Comparison of ENCODE assay signal across 11 mouse cellular contexts in genomic region chr2:17514765-17515164, GRCm38 (mm10).
A peak's percentile ranks its signal among the peaks of the same experiment; 100 is the strongest.
DNase-seq lines count a peak whose midpoint lies in the region; ATAC-seq lines count a peak whose summit lies in the region.
"Had no signal": no experiment of that assay in that cellular context is flagged by ENCODE, and none has a peak within 500 bp of the region (broad histone marks: within the 10 kb centered on the region; RNA-seq: fewer than 3 reads in every experiment).

No protein-coding gene starts in this region.

- H3K9me3 ChIP-seq in midbrain, embryonic 12.5 days: no peaks in the 10 kb centered on the region
- no peaks in the 10 kb centered on the region for H3K9me3 ChIP-seq in midbrain, embryonic 10.5 days (replicated peaks)
- H3K9me3 ChIP-seq in hindbrain, embryonic 16.5 days (ENCODE audit: control insufficient read depth, low read length): no peaks in the 10 kb centered on the region
- no peaks in the 10 kb centered on the region for H3K9me3 ChIP-seq in neural tube, embryonic 15.5 days (replicated peaks)

- H3K4me2 ChIP-seq in midbrain, embryonic 12.5 days (replicated peaks): peak overlapping the region; percentile 15; the same call in 1 of the 2 replicates
- peak overlapping the region; percentile 50 for H3K4me2 ChIP-seq in hindbrain, embryonic 16.5 days (ENCODE audit: low read length)
- peak overlapping the region; percentile 36 for H3K4me2 ChIP-seq in neural tube, embryonic 15.5 days

- no peaks in the 10 kb centered on the region for H3K36me3 ChIP-seq in midbrain, embryonic 12.5 days
- H3K36me3 ChIP-seq in midbrain, embryonic 10.5 days: no peaks in the 10 kb centered on the region
- H3K36me3 ChIP-seq in hindbrain, embryonic 16.5 days (ENCODE audit: control insufficient read depth, insufficient read depth, low read length): no peaks in the 10 kb centered on the region
- H3K36me3 ChIP-seq in neural tube, embryonic 15.5 days: no peaks in the 10 kb centered on the region

- H3K9ac ChIP-seq in midbrain, embryonic 12.5 days (replicated peaks): no peak overlapping the region
- H3K9ac ChIP-seq in hindbrain, embryonic 16.5 days (ENCODE audit: low read depth, low read length): no peak overlapping the region
- no peak overlapping the region for H3K9ac ChIP-seq in neural tube, embryonic 15.5 days (replicated peaks)
- H3K9ac ChIP-seq: liver, postnatal 0 days had no signal

- DNase-seq in cerebellum, adult 9-11 months: peak; percentile 14
- DNase-seq in cerebellum, adult 11-12 months: no peak
- no peak for DNase-seq in midbrain, embryonic 10.5 days (ENCODE audit: low spot score)
- no peak for DNase-seq in adrenal gland, adult (ENCODE audit: inconsistent age in 2 of 2, low spot score in 1 of 2)
- DNase-seq: kidney, adult 2 months; liver, postnatal 0 days; right cerebral cortex, postnatal 25 days had no signal

- 48% methylated on average over 12 of the region's 12 CpGs for WGBS in midbrain, embryonic 12.5 days
- 67% methylated on average over 12 of the region's 12 CpGs for WGBS in midbrain, embryonic 10.5 days
- 20% methylated on average over 12 of the region's 12 CpGs for WGBS in hindbrain, embryonic 16.5 days
- 22% methylated on average over 12 of the region's 12 CpGs for WGBS in neural tube, embryonic 15.5 days

- H3K4me3 ChIP-seq in midbrain, embryonic 12.5 days: no peak overlapping the region
- H3K4me3 ChIP-seq in midbrain, embryonic 10.5 days: no peak overlapping the region
- peak overlapping the region; percentile 7; the same call in 1 of the 2 replicates for H3K4me3 ChIP-seq in hindbrain, embryonic 16.5 days (ENCODE audit: low read length)
- no peak overlapping the region for H3K4me3 ChIP-seq in neural tube, embryonic 15.5 days (replicated peaks)

- H3K4me1 ChIP-seq in midbrain, embryonic 12.5 days: peaks cover 8% of the 10 kb centered on the region; the same call in 1 of the 2 replicates
- H3K4me1 ChIP-seq in midbrain, embryonic 10.5 days: no peaks in the 10 kb centered on the region
- peaks cover 6% of the 10 kb centered on the region for H3K4me1 ChIP-seq in hindbrain, embryonic 16.5 days (ENCODE audit: control insufficient read depth, insufficient read depth, low read depth, low read length)
- H3K4me1 ChIP-seq in neural tube, embryonic 15.5 days: peaks cover 6% of the 10 kb centered on the region; the same call in 1 of the 2 replicates

- H3K27ac ChIP-seq in midbrain, embryonic 12.5 days (replicated peaks): no peak overlapping the region
- H3K27ac ChIP-seq in midbrain, embryonic 10.5 days (replicated peaks): no peak overlapping the region
- 0 out of 2 replicates have a peak overlapping the region, but pooled peaks have one; percentile 12 for H3K27ac ChIP-seq in hindbrain, embryonic 16.5 days (ENCODE audit: low read depth, low read length)
- H3K27ac ChIP-seq in neural tube, embryonic 15.5 days (replicated peaks): peak overlapping the region; percentile 57

- no peaks in the 10 kb centered on the region for H3K27me3 ChIP-seq in midbrain, embryonic 12.5 days
- H3K27me3 ChIP-seq in midbrain, embryonic 10.5 days (ENCODE audit: low read depth, poor library complexity, severe bottlenecking): no peaks in the 10 kb centered on the region
- no peaks in the 10 kb centered on the region for H3K27me3 ChIP-seq in hindbrain, embryonic 16.5 days (replicated peaks; ENCODE audit: control insufficient read depth, insufficient read depth, low read length)
- no peaks in the 10 kb centered on the region for H3K27me3 ChIP-seq in neural tube, embryonic 15.5 days (replicated peaks)

- ATAC-seq in midbrain, embryonic 12.5 days (ENCODE audit: low FRiP score, low read depth): peak; percentile 41; the same call in 1 of the 2 replicates
- peak; percentile 78 for ATAC-seq in hindbrain, embryonic 16.5 days
- ATAC-seq in neural tube, embryonic 15.5 days (ENCODE audit: low FRiP score): peak; percentile 72
- no peak for ATAC-seq in megakaryocyte progenitor cell, adult 5-6 weeks (replicated peaks; ENCODE audit: poor library complexity)
- ATAC-seq: liver, postnatal 0 days had no signal

Comparison
In these comparisons a context has a peak if more than half of its experiments do, and no peak if none do; other contexts are left out.
1. H3K27ac ChIP-seq: peak in hindbrain, embryonic 16.5 days (single experiment) and neural tube, embryonic 15.5 days (single experiment); none in midbrain, embryonic 12.5 days (single experiment) and midbrain, embryonic 10.5 days (single experiment).
2. Peak in every context shown above with its lines, with median percentiles within 50 percentile points of each other: H3K4me2 ChIP-seq.